Mouse (Mus musculus): Measurements from ENCODE around the gene Zfp367. TPM values are rescaled to one million over a fixed set of nuclear protein-coding genes. Genes with fewer than 3 reads are reported as not detected.
A peak's percentile ranks its signal among the peaks of the same experiment; 100 is the strongest.

The Zfp367 gene
- polyA plus RNA-seq, 1 experiment = 15.5 TPM

DNA sequence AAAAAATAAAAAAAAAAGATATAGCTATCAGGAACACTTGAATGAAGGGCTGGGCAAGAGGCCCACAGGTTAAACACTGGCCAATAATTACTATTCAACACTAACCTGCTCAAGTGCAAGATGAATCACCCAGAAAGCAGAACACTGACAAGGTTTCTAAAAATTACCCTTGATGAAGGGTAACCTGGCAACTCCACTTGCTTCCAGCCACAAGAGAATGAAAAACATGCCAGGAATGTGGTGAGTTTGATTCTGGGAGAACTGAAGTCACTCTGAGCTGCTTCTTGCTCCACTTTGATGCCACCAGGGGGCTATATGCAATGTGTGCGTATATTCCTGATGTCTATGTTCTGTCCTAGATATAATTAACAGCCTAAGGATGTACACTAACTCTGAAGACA lies 2.2 kb upstream of the Zfp367 start:
- no peak for TF ChIP-seq POLR2A (IDR thresholded peaks at IDR 0.05; ENCODE audit: low read depth, low read length)
- TF ChIP-seq CTCF (conservative IDR thresholded peaks at IDR 0.05; ENCODE audit: insufficient read depth, insufficient read length, low read depth, low read length) = no peak
- 29% methylated on average over 1 of the region's 1 CpGs for WGBS
- Histone ChIP-seq H3K4me1 (ENCODE audit: control insufficient read depth, insufficient read depth, low read length) (peaks cover 7% of the 10 kb centered on the region; the same call in 1 of the 2 replicates), H3K27ac (ENCODE audit: insufficient read depth, low read depth, low read length) (peak overlapping the region; percentile 62), H3K4me3 (ENCODE audit: insufficient read depth, low read depth, low read length) (no peak overlapping the region), H3K27me3 (replicated peaks; ENCODE audit: control insufficient read depth, insufficient read depth, low read length) (no peaks in the 10 kb centered on the region), H3K36me3 (ENCODE audit: control insufficient read depth, insufficient read depth, low read length) (no peaks in the 10 kb centered on the region)
- DNase-seq = peak; percentile 87

GRCm38 (mm10) chr13:64154651-64155050 lies 1.6 kb upstream of the Zfp367 start:
- H3K27me3 ChIP-seq (replicated peaks; ENCODE audit: control insufficient read depth, insufficient read depth, low read length) = no peaks in the 10 kb centered on the region
- TF ChIP-seq CTCF (conservative IDR thresholded peaks at IDR 0.05; ENCODE audit: insufficient read depth, insufficient read length, low read depth, low read length) (no peak), POLR2A (IDR thresholded peaks at IDR 0.05; ENCODE audit: low read depth, low read length) (no peak)
- peak; percentile 10 for DNase-seq
- H3K4me1 ChIP-seq (ENCODE audit: control insufficient read depth, insufficient read depth, low read length) = peaks cover 7% of the 10 kb centered on the region; the same call in 1 of the 2 replicates
- H3K4me3 ChIP-seq (ENCODE audit: insufficient read depth, low read depth, low read length) = no peak overlapping the region
- 45% methylated on average over 2 of the region's 2 CpGs for WGBS
- H3K36me3 ChIP-seq (ENCODE audit: control insufficient read depth, insufficient read depth, low read length) = no peaks in the 10 kb centered on the region
- 0 out of 2 replicates have a peak overlapping the region, but pooled peaks have one; percentile 18 for H3K27ac ChIP-seq (ENCODE audit: insufficient read depth, low read depth, low read length)

DNA sequence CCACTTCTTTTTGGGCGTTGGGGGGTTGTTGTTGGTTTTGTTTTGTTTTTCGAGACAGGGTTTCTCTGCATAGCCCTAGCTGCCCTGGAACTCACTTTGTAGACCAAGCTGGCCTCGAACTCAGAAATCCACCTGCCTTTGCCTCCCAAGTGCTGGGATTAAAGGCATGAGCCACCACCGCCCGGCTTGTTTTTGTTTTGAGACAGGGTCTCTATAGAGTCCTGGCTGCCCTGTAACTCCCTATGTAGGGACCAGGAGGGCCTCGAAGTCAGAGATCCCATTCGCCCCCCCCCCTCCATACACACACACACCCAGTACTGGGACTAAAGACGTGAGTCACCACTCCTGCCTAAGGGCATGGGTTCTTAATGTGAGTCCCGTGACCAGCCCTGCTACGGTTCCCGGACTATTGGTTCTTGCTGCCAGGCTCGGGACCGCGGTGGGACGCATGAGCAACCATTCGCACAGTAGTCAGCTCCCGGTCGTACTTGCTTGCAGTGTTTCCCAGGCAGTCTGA lies 807 bp upstream of the Zfp367 start:
- H3K27ac ChIP-seq (ENCODE audit: insufficient read depth, low read depth, low read length) = peak overlapping the region; percentile 72
- no peaks in the 10 kb centered on the region for H3K36me3 ChIP-seq (ENCODE audit: control insufficient read depth, insufficient read depth, low read length)
- DNase-seq = peak; percentile 94
- WGBS = under 1% methylated on average over 18 of the region's 18 CpGs
- TF ChIP-seq POLR2A (IDR thresholded peaks at IDR 0.05; ENCODE audit: low read depth, low read length) (no peak), CTCF (conservative IDR thresholded peaks at IDR 0.05; ENCODE audit: insufficient read depth, insufficient read length, low read depth, low read length) (no peak)
- H3K4me1 ChIP-seq (ENCODE audit: control insufficient read depth, insufficient read depth, low read length) = peaks cover 7% of the 10 kb centered on the region; the same call in 1 of the 2 replicates
- no peaks in the 10 kb centered on the region for H3K27me3 ChIP-seq (replicated peaks; ENCODE audit: control insufficient read depth, insufficient read depth, low read length)
- H3K4me3 ChIP-seq (ENCODE audit: insufficient read depth, low read depth, low read length) = peak overlapping the region; percentile 31

- DNase-seq = no peak
- WGBS = under 1% methylated on average over 61 of the region's 61 CpGs
- Histone ChIP-seq H3K27ac (ENCODE audit: insufficient read depth, low read depth, low read length) (peak overlapping the region; percentile 6; the same call in 1 of the 2 replicates), H3K4me1 (ENCODE audit: control insufficient read depth, insufficient read depth, low read length) (peaks cover 7% of the 10 kb centered on the region; the same call in 1 of the 2 replicates), H3K27me3 (replicated peaks; ENCODE audit: control insufficient read depth, insufficient read depth, low read length) (no peaks in the 10 kb centered on the region), H3K36me3 (ENCODE audit: control insufficient read depth, insufficient read depth, low read length) (no peaks in the 10 kb centered on the region), H3K4me3 (ENCODE audit: insufficient read depth, low read depth, low read length) (peak overlapping the region; percentile 77)
- TF ChIP-seq POLR2A (IDR thresholded peaks at IDR 0.05; ENCODE audit: low read depth, low read length) (no peak), CTCF (conservative IDR thresholded peaks at IDR 0.05; ENCODE audit: insufficient read depth, insufficient read length, low read depth, low read length) (no peak)
Observed at GRCm38 (mm10) chr13:64152671-64153082, 325 bp downstream of the Zfp367 start.

- WGBS = under 1% methylated on average over 42 of the region's 42 CpGs
- peak; percentile 92 for DNase-seq
- TF ChIP-seq POLR2A (IDR thresholded peaks at IDR 0.05; ENCODE audit: low read depth, low read length) (peak; percentile 75), CTCF (conservative IDR thresholded peaks at IDR 0.05; ENCODE audit: insufficient read depth, insufficient read length, low read depth, low read length) (no peak)
Observed at GRCm38 (mm10) chr13:64152241-64152669, 747 bp downstream of the Zfp367 start.

DNA sequence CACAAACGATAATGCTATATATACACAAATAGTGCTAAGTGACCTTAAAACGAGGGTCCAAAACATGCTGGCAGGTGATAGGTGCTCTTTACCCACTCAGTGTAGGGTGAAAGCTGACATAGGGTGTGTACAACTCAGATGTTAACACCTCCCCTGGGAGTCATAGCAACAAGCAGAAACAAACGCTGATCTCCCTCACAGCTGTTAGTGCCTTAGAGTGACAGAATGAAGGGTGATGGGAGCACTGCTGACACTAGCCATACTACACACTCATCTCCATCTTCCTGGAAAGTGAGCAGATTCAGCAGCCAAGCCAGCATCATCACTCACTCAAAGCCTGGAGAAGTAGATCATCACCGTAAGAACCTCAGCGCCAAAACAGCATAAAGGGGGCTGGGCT lies 2.9 kb downstream of the Zfp367 start:
- Histone ChIP-seq H3K36me3 (ENCODE audit: control insufficient read depth, insufficient read depth, low read length) (no peaks in the 10 kb centered on the region), H3K27ac (ENCODE audit: insufficient read depth, low read depth, low read length) (no peak overlapping the region), H3K4me1 (ENCODE audit: control insufficient read depth, insufficient read depth, low read length) (peaks cover 3% of the 10 kb centered on the region; the same call in 1 of the 2 replicates), H3K4me3 (ENCODE audit: insufficient read depth, low read depth, low read length) (no peak overlapping the region), H3K27me3 (replicated peaks; ENCODE audit: control insufficient read depth, insufficient read depth, low read length) (no peaks in the 10 kb centered on the region)
- TF ChIP-seq POLR2A (IDR thresholded peaks at IDR 0.05; ENCODE audit: low read depth, low read length) = no peak
- TF ChIP-seq CTCF (conservative IDR thresholded peaks at IDR 0.05; ENCODE audit: insufficient read depth, insufficient read length, low read depth, low read length) = no peak
- WGBS = 52% methylated on average over 5 of the region's 5 CpGs
- DNase-seq = no peak

More at GRCm38 (mm10) chr13:64152241-64152669, 747 bp downstream of the Zfp367 start:
- no peaks in the 10 kb centered on the region for H3K36me3 ChIP-seq (ENCODE audit: control insufficient read depth, insufficient read depth, low read length)
- H3K4me3 ChIP-seq (ENCODE audit: insufficient read depth, low read depth, low read length) = peak overlapping the region; percentile 77
- no peaks in the 10 kb centered on the region for H3K27me3 ChIP-seq (replicated peaks; ENCODE audit: control insufficient read depth, insufficient read depth, low read length)
- peaks cover 7% of the 10 kb centered on the region; the same call in 1 of the 2 replicates for H3K4me1 ChIP-seq (ENCODE audit: control insufficient read depth, insufficient read depth, low read length)
- peak overlapping the region; percentile 14; the same call in 1 of the 2 replicates for H3K27ac ChIP-seq (ENCODE audit: insufficient read depth, low read depth, low read length)

- 18% methylated on average over 15 of the region's 15 CpGs for WGBS
- Histone ChIP-seq H3K36me3 (ENCODE audit: control insufficient read depth, insufficient read depth, low read length) (no peaks in the 10 kb centered on the region; the same call in 1 of the 2 replicates), H3K27me3 (replicated peaks; ENCODE audit: control insufficient read depth, insufficient read depth, low read length) (no peaks in the 10 kb centered on the region), H3K4me3 (ENCODE audit: insufficient read depth, low read depth, low read length) (peak overlapping the region; percentile 66), H3K4me1 (ENCODE audit: control insufficient read depth, insufficient read depth, low read length) (peaks cover 5% of the 10 kb centered on the region; the same call in 1 of the 2 replicates), H3K27ac (ENCODE audit: insufficient read depth, low read depth, low read length) (peak overlapping the region; percentile 88)
- DNase-seq = peak; percentile 92
- TF ChIP-seq POLR2A (IDR thresholded peaks at IDR 0.05; ENCODE audit: low read depth, low read length) (no peak), CTCF (conservative IDR thresholded peaks at IDR 0.05; ENCODE audit: insufficient read depth, insufficient read length, low read depth, low read length) (peak; percentile 35; the same call in 1 of the 2 replicates)
Observed at GRCm38 (mm10) chr13:64129616-64130375, 23.2 kb downstream of the Zfp367 start.

Data from kidney, adult 2 months (tissue).